Mouse (Mus musculus) G1E (cell line): Measurements from ENCODE around the gene Spdya. TPM values are rescaled to one million over a fixed set of nuclear protein-coding genes. Genes with fewer than 3 reads are reported as not detected.

Source experiments
- ATAC-seq: 2 replicates; pipeline ENCODE4 v1.8.0; 2016; ENCODE audit warnings: mild to moderate bottlenecking; ENCODE audit not compliant: insufficient number of reproducible peaks, poor library complexity, low FRiP score, severe bottlenecking; ENCODE audit errors: extremely low read depth
- DNase-seq: peaks from one replicate; pipeline ENCODE4 v3.0.0; 2012; ENCODE audit warnings: low spot score
- H3K27me3 ChIP-seq: 2 replicates; pipeline ENCODE4 v1.6.1; 2012; ENCODE audit warnings: mild to moderate bottlenecking, low read length, inconsistent platforms; ENCODE audit not compliant: insufficient read depth
- H3K36me3 ChIP-seq: replicated peaks from 2 replicates; pipeline ENCODE3; 2012; ENCODE audit warnings: mild to moderate bottlenecking, inconsistent platforms
- H3K4me1 ChIP-seq: 2 replicates; pipeline ENCODE4 v1.6.1; 2012; ENCODE audit warnings: low read depth, low read length, inconsistent platforms, mixed read lengths; ENCODE audit not compliant: insufficient read depth
- H3K4me3 ChIP-seq: 2 replicates; pipeline ENCODE4 v1.5.1; 2012; ENCODE audit warnings: low read depth, mild to moderate bottlenecking, inconsistent platforms, low read length, moderate library complexity, mixed read lengths
- H3K9me3 ChIP-seq: replicated peaks from 2 replicates; pipeline ENCODE4 v1.6.1; 2012; ENCODE audit warnings: inconsistent platforms
- CTCF ChIP-seq: IDR thresholded peaks from 2 replicates; pipeline ENCODE4 v1.5.1; 2012; ENCODE audit warnings: low read depth, low read length, inconsistent platforms, mixed read lengths
- GATA1 ChIP-seq: IDR thresholded peaks from 2 replicates; pipeline ENCODE4 v1.6.1; 2012; ENCODE audit warnings: borderline replicate concordance, low read length, inconsistent platforms, mixed read lengths
- GATA2 ChIP-seq: IDR thresholded peaks from 2 replicates; pipeline ENCODE4 v1.6.1; 2012; ENCODE audit warnings: low read depth, low read length, inconsistent platforms, borderline replicate concordance
- POLR2AphosphoS5 ChIP-seq: IDR thresholded peaks from 2 replicates; pipeline ENCODE4 v1.6.1; 2012; ENCODE audit warnings: low read depth, low read length, inconsistent platforms; ENCODE audit not compliant: insufficient replicate concordance
- TAL1 ChIP-seq: conservative IDR thresholded peaks from 2 replicates; pipeline ENCODE4 v1.6.1; 2012; ENCODE audit warnings: low read depth, low read length, inconsistent platforms, mixed read lengths
- polyA plus RNA-seq: library from polyadenylated mRNA; stranded (reverse); fragments of >175 nt; gene quantifications from 2 replicates; pipeline ENCODE4 v1.2.3, GENCODE M21; 2012
- total RNA-seq, 2 experiments: library from RNA; stranded (forward) in 1 of 2; stranded (reverse) in 1 of 2; fragments of 200-1000 nt in 1 of 2; fragments of >200 nt in 1 of 2; fragmentation: Nextera tagmentation in 1 of 2; gene quantifications; 2 replicates each; pipeline ENCODE4 v1.2.3; 2014 to 2017

The Spdya gene
- total and polyA plus RNA-seq, 3 experiments, result not detected

- TF ChIP-seq TAL1 (no peak), GATA2 (no peak), CTCF (no peak), POLR2AphosphoS5 (no peak), GATA1 (no peak)
- Histone ChIP-seq H3K27me3 (peaks cover 29% of the 10 kb centered on the region), H3K4me3 (no peak overlapping the region), H3K4me1 (no peaks in the 10 kb centered on the region; the same call in 1 of the 2 replicates), H3K36me3 (no peaks in the 10 kb centered on the region), H3K9me3 (no peaks in the 10 kb centered on the region)
- DNase-seq (no peak), ATAC-seq (no peak)
These were observed 14.7 kb upstream of the Spdya start for GRCm38 (mm10) chr17:71537164-71537563.

DNA sequence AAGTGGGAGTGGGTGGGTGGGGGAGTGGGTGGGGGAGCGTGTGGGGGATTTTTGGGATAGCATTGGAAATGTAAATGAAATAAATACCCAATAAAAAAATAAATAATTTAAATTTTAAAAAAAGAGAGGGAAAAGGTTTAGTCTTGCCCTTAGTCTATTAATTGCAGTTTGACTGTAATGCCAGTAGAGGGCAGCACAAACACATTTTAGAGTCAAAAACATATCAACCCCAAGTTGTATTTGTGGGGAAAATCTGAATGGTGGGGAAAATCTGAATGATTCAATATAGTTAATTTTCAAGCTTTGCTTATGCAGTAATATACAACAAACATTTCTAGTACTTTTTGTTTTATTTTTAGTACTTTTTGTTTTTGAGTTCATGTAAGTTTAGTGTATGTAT is 3.3 kb upstream of the Spdya start:
- DNase-seq (no peak), ATAC-seq (no peak)
- no peaks in the 10 kb centered on the region for H3K9me3 ChIP-seq
- TF ChIP-seq CTCF (no peak), TAL1 (no peak), GATA1 (no peak), GATA2 (no peak), POLR2AphosphoS5 (no peak)
- H3K4me3 ChIP-seq, result no peak overlapping the region
- H3K36me3 ChIP-seq, result no peaks in the 10 kb centered on the region
- peaks cover 21% of the 10 kb centered on the region for H3K4me1 ChIP-seq
- H3K27me3 ChIP-seq, result peaks cover 31% of the 10 kb centered on the region

DNA sequence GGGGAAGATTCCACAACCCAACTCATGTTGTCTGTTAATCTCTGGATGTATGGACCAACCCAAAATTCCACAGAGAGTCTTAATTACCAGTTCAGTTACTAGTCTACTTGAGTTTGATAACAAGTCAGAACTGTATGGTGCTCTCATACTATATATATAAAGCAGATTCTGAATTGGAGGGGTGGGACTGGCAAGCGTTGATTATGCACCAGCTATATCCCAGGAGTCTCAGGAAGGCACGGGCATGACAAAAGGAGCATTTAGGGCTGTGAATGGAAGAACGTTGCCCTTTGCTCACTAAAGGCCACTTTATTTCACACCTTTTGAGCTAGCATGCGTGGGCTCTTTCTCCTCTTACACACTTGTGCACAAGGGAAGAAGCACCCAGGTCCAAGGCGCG is 511 bp upstream of the Spdya start:
- peak overlapping the region; percentile 77 for H3K4me3 ChIP-seq
- no peaks in the 10 kb centered on the region for H3K9me3 ChIP-seq
- no peaks in the 10 kb centered on the region for H3K36me3 ChIP-seq
- TF ChIP-seq POLR2AphosphoS5 (no peak), TAL1 (no peak), GATA2 (no peak), CTCF (no peak), GATA1 (no peak)
- ATAC-seq (no peak), DNase-seq (no peak)
- peaks cover 28% of the 10 kb centered on the region for H3K27me3 ChIP-seq
- peaks cover 26% of the 10 kb centered on the region for H3K4me1 ChIP-seq

DNA sequence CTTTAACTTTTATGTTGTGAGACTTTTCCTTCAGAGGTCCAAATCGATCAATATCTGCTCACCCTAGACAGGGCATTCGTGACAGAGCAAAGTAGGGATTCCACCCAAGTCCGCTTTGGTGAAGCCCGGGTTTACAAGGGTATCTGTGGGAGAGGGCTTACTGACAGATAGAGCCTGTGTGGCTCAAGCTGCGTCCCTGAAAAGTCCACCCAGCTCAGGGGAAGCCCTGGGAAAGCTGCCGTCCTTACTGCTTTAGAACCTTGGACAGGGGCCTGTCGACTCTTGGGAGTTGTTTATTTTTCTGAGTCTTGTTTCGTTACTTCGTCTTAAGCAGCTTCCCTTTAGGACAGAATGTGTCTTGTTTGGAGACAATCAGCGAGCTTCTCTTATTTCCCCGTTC is 1.0 kb downstream of the Spdya start:
- peaks cover 26% of the 10 kb centered on the region for H3K4me1 ChIP-seq
- H3K9me3 ChIP-seq, result no peaks in the 10 kb centered on the region
- DNase-seq (no peak), ATAC-seq (no peak)
- no peaks in the 10 kb centered on the region for H3K36me3 ChIP-seq
- TF ChIP-seq CTCF, result no peak
- TF ChIP-seq POLR2AphosphoS5, result no peak
- no peak for TF ChIP-seq TAL1
- H3K27me3 ChIP-seq, result peaks cover 28% of the 10 kb centered on the region
- no peak overlapping the region for H3K4me3 ChIP-seq

DNA sequence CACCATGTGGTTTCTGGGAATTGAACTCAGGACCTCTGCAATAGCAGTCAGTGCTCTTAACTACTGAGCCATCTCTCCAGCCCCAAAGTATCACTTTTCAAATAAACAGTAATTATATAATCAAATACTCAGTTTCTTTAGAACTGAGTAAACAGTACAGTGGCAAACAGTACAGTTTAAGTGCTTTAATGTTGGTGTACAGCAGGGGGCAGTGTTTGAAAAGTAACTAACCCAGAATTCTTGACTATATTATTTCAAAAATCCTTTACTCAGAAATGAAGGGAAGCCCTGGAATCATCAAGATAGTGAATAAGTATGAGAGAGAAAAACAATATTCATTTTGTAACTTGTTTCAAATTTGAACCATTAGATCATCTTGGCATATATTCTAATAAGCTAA is 9.8 kb downstream of the Spdya start:
- ATAC-seq (no peak; the same call in 1 of the 2 replicates), DNase-seq (no peak)
- TF ChIP-seq GATA1 (no peak), CTCF (0 out of 2 replicates have a peak, but pooled peaks have one; percentile 12)
- no peak overlapping the region for H3K4me3 ChIP-seq
- H3K36me3 ChIP-seq, result no peaks in the 10 kb centered on the region
- H3K4me1 ChIP-seq, result no peaks in the 10 kb centered on the region
- no peaks in the 10 kb centered on the region; the same call in 1 of the 2 replicates for H3K27me3 ChIP-seq
- H3K9me3 ChIP-seq, result no peaks in the 10 kb centered on the region

DNA sequence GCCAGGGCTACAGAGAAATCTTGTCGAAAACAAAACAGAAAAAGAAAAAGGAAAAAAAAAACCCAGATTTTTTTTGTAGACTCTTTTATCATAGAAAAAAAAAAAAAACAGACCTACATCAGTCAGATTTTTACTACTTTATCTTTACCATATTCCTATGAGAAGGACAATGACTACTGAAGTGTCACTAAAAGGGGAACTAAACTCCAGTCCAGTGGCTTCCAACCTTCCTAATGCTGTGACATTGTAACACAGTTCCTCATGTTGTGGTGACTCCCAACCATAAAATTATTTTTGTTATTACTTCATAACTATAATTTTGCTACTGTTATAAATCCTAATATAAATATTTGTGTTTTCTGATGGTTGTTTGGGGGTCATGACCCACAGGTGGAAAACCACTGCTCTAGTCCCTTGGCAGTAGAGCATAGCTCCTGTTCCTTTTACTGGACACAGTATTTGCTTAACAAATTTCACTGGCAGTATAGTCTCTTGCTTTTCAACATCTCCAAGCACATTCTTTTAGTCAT is 27.4 kb downstream of the Spdya start:
- no peaks in the 10 kb centered on the region for H3K27me3 ChIP-seq
- no peak for ATAC-seq

More for the DNA sequence above, 27.4 kb downstream of the Spdya start:
- no peak for TF ChIP-seq POLR2AphosphoS5
- no peak for TF ChIP-seq GATA1
- no peak for TF ChIP-seq GATA2
- no peak for TF ChIP-seq TAL1
- no peak for TF ChIP-seq CTCF
- no peaks in the 10 kb centered on the region for H3K9me3 ChIP-seq
- no peak overlapping the region for H3K4me3 ChIP-seq
- peaks cover 16% of the 10 kb centered on the region for H3K36me3 ChIP-seq
- H3K4me1 ChIP-seq, result no peaks in the 10 kb centered on the region
- DNase-seq, result no peak
